Mouse (Mus musculus): ENCODE data around the gene Gtf2h1.
"Not testable (repeated sequence)": the region's sequence is repeated elsewhere in the genome, so short reads cannot be mapped to it uniquely, and the experiment has no call there.

The Gtf2h1 gene

DNA sequence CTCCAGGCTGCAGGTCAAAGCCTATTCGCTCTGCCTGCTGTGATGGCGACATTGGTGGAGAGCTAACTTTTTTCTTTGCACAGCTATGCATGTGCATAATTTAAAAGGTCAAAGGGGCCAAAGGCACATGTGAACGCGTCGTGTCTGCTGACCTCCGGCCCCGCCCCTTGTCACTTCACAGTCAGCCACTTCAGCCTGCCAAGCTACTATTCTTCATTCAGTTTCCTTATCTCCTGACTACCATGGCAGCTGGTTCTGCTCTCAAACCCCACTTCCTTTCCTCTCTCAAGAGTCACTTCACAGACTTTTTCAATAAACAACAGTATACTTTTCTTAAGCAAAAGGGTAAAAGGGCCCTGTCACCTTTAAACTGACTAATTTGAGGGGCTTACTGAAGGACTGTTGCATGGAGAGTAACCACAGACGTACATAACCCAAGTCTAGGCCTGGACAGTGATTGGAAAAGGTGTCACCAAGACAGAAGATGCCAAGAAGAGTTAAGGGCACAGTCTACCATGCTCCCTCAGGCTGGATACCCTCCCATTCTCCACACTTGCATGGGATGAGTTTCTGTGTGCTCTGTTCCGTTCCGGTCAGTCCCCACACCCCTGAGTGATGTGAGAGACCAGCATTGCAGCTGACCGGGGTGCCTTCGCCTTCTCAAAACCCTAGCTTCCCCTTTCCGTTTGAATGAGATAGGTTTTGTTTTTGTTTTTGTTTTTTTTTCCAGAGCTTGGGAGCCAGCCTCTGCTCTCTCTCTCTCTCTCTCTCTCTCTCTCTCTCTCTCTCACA lies 35.1 kb downstream of the Gtf2h1 start:
- no peak for DNase-seq (ENCODE audit: extremely low spot score)

DNA sequence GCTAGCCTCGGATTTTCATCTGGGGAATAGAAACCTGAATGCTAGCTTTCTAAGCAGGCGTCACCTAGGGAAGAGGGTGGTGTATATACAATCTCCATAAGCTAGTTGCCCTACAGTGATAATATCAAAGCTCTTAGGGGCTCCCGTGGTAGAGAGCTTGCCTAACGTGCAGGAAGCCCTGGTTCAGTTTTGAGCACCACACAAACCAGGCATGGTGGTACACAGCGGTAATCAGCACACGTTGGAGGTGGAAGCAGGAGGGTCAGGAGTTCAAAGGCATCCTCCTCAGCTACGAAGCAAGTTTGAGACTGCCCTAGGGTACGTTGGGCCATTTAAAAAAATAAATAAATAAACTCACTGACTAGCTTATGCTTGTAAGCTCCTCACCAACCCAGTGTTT lies 35.8 kb downstream of the Gtf2h1 start:
- no peak for DNase-seq (ENCODE audit: extremely low spot score)

DNA sequence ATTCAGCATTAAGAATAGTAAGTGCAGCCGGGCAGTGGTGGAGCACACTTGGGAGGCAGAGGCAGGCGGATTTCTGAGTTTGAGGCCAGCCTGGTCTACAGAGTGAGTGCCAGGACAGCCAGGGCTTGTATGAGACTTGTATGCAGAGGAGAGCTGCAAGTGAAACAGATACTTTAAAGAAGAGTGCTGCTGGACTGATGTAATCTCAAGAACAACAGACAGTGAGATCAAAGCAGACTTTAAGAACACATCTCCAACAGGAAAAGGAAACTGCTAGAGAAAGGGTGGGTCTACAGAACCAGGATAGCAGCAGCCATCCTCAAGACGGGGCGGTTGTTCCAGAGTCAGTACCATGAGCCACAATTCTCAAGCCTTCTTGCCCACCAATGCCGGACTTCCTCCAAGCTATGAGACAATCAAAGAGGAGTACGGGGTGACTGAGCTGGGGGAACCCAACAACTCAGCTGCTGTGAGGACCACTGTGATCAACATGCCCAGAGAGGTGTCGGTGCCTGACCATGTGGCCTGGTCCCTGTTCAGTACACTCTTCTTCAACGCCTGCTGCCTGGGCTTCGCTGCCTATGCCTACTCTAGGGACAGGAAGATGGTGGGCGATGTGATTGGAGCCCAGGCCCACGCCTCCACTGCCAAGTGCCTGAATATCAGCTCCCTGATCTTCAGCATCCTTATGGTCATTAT lies 36.4 kb downstream of the Gtf2h1 start:
- DNase-seq (ENCODE audit: extremely low spot score), result not testable (repeated sequence)

DNA sequence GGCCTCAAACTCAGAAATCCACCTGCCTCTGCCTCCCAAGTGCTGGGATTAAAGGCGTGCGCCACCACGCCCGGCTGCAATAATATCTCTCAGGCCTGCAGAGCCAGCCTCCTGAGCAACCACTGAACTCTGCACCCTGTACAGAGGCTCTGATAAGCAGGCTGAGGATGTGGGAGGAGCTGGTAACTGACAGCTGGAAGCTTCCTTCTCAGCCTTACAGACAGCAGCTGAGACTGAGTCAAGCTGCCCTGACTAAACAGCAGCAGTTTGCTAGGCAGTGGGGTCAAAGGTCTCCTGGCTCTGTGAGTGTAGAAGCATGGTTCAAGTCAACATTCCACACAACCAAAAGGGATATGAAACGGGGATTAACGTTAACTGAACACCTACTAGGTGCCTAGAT lies 37.4 kb downstream of the Gtf2h1 start:
- DNase-seq (ENCODE audit: extremely low spot score), result no peak

DNA sequence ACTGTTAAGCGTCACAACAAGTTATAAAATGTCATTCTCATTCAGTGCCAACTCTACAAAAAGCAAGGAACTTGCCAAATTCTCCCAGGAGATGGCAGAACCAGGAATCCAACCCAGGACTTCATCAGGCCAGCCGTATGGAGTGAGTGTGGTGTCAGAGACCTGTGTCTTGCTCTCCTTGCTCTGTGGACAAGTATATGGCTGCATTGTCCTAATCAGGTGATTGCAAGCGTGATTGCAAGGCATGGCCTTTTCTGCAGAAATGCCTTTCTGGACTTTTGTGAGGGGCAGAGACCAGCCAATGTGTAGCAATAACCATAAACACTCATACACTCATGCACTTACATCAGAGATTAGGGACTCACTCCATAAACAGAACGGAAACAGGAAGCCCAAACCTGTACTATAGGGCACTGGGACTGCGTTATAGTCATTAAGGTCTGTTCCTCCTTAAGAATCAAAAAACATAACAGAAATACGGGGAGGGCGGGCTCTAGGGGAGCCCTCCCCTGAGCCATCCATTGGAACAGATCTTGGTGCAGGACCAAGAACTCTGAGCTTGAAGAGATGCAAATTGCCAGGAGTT lies 37.9 kb downstream of the Gtf2h1 start:
- no peak for DNase-seq (ENCODE audit: extremely low spot score)

- DNase-seq (ENCODE audit: extremely low spot score), result no peak
These were observed 39.2 kb downstream of the Gtf2h1 start for GRCm38 (mm10) chr7:46834994-46835610.

GRCm38 (mm10) chr7:46836357-46836756 lies 40.5 kb downstream of the Gtf2h1 start:
- no peak for DNase-seq (ENCODE audit: extremely low spot score)

GRCm38 (mm10) chr7:46837073-46837472 lies 41.2 kb downstream of the Gtf2h1 start:
- DNase-seq (ENCODE audit: extremely low spot score), result no peak

DNA sequence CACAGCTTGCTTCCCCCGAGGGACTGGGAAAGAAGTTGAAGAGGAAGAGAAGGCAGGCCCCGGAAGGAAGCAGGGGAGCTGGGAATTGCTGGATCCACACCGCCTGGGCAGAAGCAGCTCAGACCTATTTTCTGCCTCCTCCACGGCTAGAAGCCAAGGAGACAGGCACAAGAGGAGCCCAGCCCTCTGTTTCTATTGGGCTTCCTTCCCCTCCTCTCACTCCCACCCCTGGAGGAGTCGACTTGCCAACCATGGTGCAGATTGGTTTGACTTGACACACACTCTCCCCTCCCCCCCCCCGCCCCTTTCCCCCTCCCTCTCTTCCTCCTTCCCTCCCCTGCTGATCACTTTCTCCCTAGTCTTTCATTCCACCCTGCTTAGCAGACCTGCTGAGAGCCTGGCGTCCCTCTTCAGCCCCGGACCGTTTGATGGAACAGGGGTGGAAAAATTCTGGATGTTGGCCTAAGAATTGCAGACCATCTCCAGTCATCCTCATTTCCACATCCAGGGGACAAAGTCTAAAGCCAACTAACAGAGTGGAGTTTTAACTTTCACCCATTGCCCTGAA lies 42.3 kb downstream of the Gtf2h1 start:
- peak; percentile 64 for DNase-seq (ENCODE audit: extremely low spot score)

- DNase-seq (ENCODE audit: extremely low spot score), result no peak
These were observed 43.0 kb downstream of the Gtf2h1 start for GRCm38 (mm10) chr7:46838891-46839302.

DNA sequence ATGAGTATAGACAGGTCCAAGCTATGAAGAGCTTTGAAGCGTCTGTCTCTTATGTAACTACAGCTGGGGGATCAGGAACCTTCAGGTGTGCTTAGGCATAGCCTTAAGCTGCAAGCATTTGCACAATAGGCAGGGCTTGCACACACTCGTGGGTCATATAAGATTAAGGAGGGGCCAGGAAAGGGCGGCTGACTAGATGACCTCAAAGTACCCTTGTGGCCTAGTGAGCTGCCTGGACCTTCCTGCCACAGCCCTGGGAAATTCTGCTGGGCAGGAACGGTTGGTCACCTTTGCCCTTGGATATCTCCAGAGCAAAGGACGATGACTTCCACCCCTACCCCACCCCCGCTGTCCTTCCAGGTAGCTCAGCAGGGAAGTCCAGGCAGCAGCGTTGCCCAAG lies 43.5 kb downstream of the Gtf2h1 start:
- DNase-seq (ENCODE audit: extremely low spot score), result no peak

DNA sequence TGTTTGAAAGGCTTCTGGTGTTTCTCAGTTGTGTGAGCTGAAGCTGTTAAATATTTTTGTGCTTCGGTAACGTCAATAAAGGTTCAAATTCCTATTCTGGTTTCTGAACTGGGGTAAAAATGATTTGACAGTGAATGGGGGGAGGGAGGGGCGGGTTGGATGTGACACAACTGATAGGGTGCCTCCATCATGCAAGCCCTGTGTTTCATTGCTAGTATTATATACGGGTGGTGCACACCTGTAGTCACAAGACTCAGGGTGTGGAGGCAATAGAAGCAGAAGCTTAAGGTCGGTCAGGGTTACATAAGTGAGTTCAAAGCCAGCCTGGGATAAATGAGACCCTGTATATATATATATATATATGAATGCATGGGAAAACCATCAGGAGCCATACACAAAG lies 44.0 kb downstream of the Gtf2h1 start:
- no peak for DNase-seq (ENCODE audit: extremely low spot score)

GRCm38 (mm10) chr7:46840326-46840725 lies 44.4 kb downstream of the Gtf2h1 start:
- no peak for DNase-seq (ENCODE audit: extremely low spot score)

GRCm38 (mm10) chr7:46840787-46841525 lies 45.1 kb downstream of the Gtf2h1 start, which contains the start of gene Ldha:
Gene Ldha (plus strand): TSS chr7:46841475.
- no peak for DNase-seq (ENCODE audit: extremely low spot score)

DNA sequence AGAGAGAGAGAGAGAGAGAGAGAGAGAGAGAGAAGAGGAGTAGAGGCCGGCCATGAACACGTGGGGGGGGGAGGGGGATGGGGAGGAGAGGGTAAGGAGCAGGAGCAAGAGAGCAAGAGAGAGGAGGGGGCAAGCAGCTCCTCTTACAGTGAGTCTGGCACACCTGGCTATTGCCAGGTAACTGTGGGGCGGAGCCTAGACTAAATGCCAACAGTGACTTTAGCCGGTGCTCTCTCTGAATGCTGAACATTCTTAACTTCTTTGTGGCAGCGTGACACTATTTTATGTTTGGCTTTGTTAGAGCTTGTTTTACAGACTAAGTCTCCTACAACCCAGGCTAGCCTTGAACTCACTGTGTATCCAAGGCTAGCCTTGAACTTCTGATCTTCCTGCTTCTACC lies 46.4 kb downstream of the Gtf2h1 start:
- DNase-seq (ENCODE audit: extremely low spot score), result no peak

- DNase-seq (ENCODE audit: extremely low spot score), result no peak
These were observed 47.7 kb downstream of the Gtf2h1 start for GRCm38 (mm10) chr7:46843576-46843975.

DNA sequence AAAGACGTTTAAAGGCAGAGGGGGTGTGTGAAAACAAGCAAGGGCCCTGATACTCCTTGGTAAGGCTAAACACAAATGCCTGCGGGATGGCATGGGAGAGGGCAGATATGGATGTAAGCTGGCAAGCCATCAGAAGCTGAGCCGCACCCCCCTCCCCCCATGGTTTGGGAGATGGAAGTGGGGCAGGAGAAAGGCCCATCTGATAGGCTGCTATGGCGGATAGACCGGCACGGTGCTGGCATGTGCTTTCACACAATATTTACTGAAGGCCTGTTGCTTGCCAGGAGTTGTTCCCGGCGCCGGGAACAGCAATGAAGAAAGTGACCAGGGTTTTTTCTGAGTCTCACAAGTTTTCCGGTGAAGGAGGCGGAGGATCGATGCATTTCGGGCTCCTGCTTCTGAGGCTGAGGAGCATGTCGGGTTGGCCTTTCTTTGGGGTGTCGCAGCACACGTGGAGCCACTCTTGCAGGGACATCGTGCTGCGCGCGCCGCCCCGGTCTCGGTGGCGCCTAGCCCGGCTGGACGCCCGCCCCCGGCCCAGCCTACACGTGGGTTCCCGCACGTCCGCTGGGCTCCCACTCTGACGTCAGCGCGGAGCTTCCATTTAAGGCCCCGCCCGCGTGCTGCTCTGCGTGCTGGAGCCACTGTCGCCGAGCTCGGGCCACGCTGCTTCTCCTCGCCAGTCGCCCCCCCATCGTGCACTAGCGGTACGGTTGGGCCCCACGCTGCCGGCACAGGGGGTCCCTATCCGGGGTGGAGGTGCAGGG lies 49.5 kb downstream of the Gtf2h1 start:
- peak; percentile 96 for DNase-seq (ENCODE audit: extremely low spot score)

DNA sequence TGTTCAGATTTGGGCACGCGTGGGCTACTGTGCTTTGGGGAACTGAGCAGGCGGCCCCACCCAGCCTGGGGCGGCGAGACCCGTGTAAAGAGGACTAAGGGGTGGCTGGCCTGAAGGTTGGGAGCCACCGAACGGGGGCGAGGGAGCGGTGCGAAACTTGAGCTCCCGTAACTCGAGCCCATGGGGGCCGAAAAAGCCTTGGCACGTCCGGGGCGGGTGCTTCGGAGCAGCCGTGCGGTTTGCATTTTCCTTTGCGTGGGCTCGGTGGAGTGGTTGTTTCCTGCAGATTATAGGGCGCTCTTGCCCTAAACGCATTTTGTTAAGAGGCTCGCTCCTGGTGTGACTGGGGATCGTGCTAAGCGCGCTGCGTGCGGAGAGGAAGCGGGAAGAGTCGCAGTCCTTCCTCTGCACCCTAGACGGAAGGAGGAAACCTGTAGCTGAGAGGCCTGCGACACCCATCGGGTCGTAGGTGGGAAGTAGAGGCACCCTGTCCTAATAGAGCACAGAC lies 50.1 kb downstream of the Gtf2h1 start:
- DNase-seq (ENCODE audit: extremely low spot score), result no peak

DNA sequence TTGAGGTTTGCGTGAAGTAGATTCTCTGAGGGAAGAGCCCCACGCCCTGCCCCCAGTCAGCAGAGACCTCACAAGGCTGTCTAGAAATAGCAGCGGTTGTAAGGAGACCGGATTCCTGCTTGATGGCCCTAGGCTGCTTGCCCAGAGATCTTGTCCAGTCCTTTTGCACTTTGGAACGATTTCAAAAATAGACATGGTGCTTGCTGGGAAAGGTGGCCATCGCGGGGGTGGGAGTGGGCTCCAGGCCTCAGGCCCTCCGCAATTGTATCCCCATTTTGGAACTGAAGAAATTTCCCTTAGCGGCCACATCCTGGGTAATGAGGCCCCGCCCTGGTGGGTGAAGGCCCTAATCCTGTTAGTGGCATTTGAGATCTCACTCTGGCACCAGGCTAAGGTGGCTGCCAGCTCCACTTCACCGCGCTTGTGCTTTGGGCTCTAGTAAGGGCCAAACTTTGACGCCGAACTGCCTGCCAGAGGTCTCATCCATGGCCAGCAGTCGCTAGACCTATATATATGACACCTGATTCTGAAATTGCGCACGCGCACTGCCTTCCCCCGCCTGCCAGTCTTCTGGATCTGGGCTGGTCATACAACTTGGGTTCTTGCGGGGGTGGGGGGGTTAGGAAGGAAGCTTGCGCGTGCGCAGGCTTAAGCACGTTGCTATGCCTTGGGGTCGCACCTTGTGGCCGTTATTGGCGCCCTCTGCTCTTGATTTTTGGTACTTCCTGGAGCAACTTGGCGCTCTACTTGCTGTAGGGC lies 50.8 kb downstream of the Gtf2h1 start:
- DNase-seq (ENCODE audit: extremely low spot score), result peak; percentile 73

DNA sequence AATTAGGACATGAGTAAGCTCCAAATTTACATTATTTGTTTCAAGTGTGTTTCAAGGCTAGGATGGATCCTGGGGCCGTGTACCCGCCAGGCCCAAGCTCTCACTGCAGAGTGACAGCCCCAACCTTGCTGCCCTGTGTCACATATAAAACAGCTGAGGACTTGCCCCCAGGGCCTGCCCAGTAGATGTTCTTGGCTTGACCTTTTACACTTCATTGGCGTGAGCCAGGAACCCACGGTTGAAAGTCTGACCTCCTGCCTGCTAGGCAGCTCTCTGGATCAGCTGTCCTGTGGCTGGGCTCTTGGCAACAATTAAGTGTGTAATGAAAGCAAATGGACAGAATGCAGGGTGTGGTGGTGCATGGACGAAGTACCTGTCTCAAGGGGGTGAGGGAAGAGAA lies 53.4 kb downstream of the Gtf2h1 start:
- DNase-seq (ENCODE audit: extremely low spot score), result no peak
